Mouse (Mus musculus): Measurements from ENCODE around the gene Nr1h3. TPM values are rescaled to one million over a fixed set of nuclear protein-coding genes. Genes with fewer than 3 reads are reported as not detected.

The Nr1h3 gene
- polyA plus RNA-seq, 1 experiment = 90.0 TPM

GRCm38 (mm10) chr2:91148101-91148500, 54.5 kb downstream of the Nr1h3 start:
- no peak overlapping the region for H3K27ac ChIP-seq (ENCODE audit: insufficient read depth, low read length)

GRCm38 (mm10) chr2:91143401-91143800, 59.2 kb downstream of the Nr1h3 start:
- Histone ChIP-seq H3K27me3 (ENCODE audit: control insufficient read depth, insufficient read depth, low read length) (no peaks in the 10 kb centered on the region), H3K4me1 (ENCODE audit: control insufficient read depth, insufficient read depth, insufficient read length) (no peaks in the 10 kb centered on the region), H3K4me3 (ENCODE audit: extremely low read depth, insufficient read depth, insufficient read length) (no peak overlapping the region), H3K27ac (ENCODE audit: insufficient read depth, low read length) (no peak overlapping the region), H3K36me3 (ENCODE audit: control insufficient read depth, insufficient read depth, low read length) (peaks cover 49% of the 10 kb centered on the region)
- TF ChIP-seq CTCF (IDR thresholded peaks at IDR 0.05; ENCODE audit: extremely low read depth, insufficient read depth, insufficient read length, insufficient replicate concordance) (no peak), POLR2A (IDR thresholded peaks at IDR 0.05; ENCODE audit: low read depth, low read length) (no peak)
- WGBS = 96% methylated on average over 11 of the region's 11 CpGs
- no peak for DNase-seq (ENCODE audit: low read depth in 1 of 2, low spot score in 2 of 2)

More at GRCm38 (mm10) chr2:91148101-91148500, 54.5 kb downstream of the Nr1h3 start:
- peaks cover 36% of the 10 kb centered on the region for H3K36me3 ChIP-seq (ENCODE audit: control insufficient read depth, insufficient read depth, low read length)
- no peak overlapping the region for H3K4me3 ChIP-seq (ENCODE audit: extremely low read depth, insufficient read depth, insufficient read length)
- H3K4me1 ChIP-seq (ENCODE audit: control insufficient read depth, insufficient read depth, insufficient read length) = no peaks in the 10 kb centered on the region
- no peak for DNase-seq (ENCODE audit: low read depth in 1 of 2, low spot score in 2 of 2)
- TF ChIP-seq POLR2A (IDR thresholded peaks at IDR 0.05; ENCODE audit: low read depth, low read length) = no peak
- TF ChIP-seq CTCF (IDR thresholded peaks at IDR 0.05; ENCODE audit: extremely low read depth, insufficient read depth, insufficient read length, insufficient replicate concordance) = no peak
- H3K27me3 ChIP-seq (ENCODE audit: control insufficient read depth, insufficient read depth, low read length) = no peaks in the 10 kb centered on the region

DNA sequence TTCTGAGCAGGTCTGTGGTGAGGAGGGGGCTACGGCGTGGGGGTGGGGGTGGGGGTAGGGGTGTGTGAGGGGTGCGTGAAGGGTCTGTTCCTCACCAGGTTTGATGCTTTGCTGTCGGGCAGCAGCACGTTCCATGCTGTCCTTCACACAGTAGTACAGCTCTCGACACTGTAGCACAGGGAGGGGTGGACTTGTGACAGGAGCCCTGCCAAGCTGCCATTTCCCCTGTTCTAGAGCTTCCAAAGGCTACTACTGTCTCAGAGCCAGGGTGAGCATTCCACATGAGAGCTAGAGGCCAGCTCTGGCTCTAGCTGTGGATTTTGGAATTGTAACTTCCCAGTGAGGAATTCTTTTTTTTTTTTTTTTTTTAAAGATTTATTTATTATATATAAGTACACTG, 59.7 kb downstream of the Nr1h3 start:
- no peak for DNase-seq (ENCODE audit: low read depth in 1 of 2, low spot score in 2 of 2)
- Histone ChIP-seq H3K27ac (ENCODE audit: insufficient read depth, low read length) (no peak overlapping the region), H3K36me3 (ENCODE audit: control insufficient read depth, insufficient read depth, low read length) (peaks cover 54% of the 10 kb centered on the region), H3K4me3 (ENCODE audit: extremely low read depth, insufficient read depth, insufficient read length) (no peak overlapping the region), H3K4me1 (ENCODE audit: control insufficient read depth, insufficient read depth, insufficient read length) (no peaks in the 10 kb centered on the region; the same call in 1 of the 2 replicates), H3K27me3 (ENCODE audit: control insufficient read depth, insufficient read depth, low read length) (no peaks in the 10 kb centered on the region)
- WGBS = 87% methylated on average over 6 of the region's 6 CpGs
- TF ChIP-seq CTCF (IDR thresholded peaks at IDR 0.05; ENCODE audit: extremely low read depth, insufficient read depth, insufficient read length, insufficient replicate concordance) (no peak), POLR2A (IDR thresholded peaks at IDR 0.05; ENCODE audit: low read depth, low read length) (no peak)

DNA sequence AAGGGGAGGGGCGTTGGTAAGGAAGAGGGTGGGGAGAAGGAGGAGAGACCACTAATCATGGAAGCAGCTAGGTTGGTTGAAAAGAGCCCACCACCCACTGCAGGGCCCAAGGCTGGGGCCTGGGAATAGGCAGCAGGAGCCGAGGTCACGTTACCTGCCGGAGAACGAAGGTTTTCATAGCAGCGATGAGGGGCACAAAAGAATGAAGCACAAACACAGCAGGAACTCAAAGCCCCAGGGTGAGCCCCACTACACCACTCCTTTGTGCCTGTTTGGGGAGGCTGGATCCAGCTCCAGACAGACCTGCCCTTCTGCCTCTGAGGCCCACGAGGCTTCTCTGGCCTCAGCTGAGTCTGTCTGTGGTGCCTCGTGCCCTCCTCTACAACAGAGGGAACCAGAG, 62.9 kb downstream of the Nr1h3 start:
- TF ChIP-seq CTCF (IDR thresholded peaks at IDR 0.05; ENCODE audit: extremely low read depth, insufficient read depth, insufficient read length, insufficient replicate concordance) (no peak), POLR2A (IDR thresholded peaks at IDR 0.05; ENCODE audit: low read depth, low read length) (no peak)
- no peak overlapping the region for H3K27ac ChIP-seq (ENCODE audit: insufficient read depth, low read length)
- H3K4me3 ChIP-seq (ENCODE audit: extremely low read depth, insufficient read depth, insufficient read length) = no peak overlapping the region
- peaks cover 10% of the 10 kb centered on the region; the same call in 1 of the 2 replicates for H3K4me1 ChIP-seq (ENCODE audit: control insufficient read depth, insufficient read depth, insufficient read length)
- H3K27me3 ChIP-seq (ENCODE audit: control insufficient read depth, insufficient read depth, low read length) = no peaks in the 10 kb centered on the region
- DNase-seq (ENCODE audit: low read depth in 1 of 2, low spot score in 2 of 2) = no peak
- 95% methylated on average over 8 of the region's 8 CpGs for WGBS
- H3K36me3 ChIP-seq (ENCODE audit: control insufficient read depth, insufficient read depth, low read length) = peaks cover 53% of the 10 kb centered on the region

GRCm38 (mm10) chr2:91139311-91139710, 63.3 kb downstream of the Nr1h3 start:
- no peak for DNase-seq (ENCODE audit: low read depth in 1 of 2, low spot score in 2 of 2)
- Histone ChIP-seq H3K4me3 (ENCODE audit: extremely low read depth, insufficient read depth, insufficient read length) (no peak overlapping the region), H3K27ac (ENCODE audit: insufficient read depth, low read length) (no peak overlapping the region), H3K36me3 (ENCODE audit: control insufficient read depth, insufficient read depth, low read length) (peaks cover 50% of the 10 kb centered on the region), H3K4me1 (ENCODE audit: control insufficient read depth, insufficient read depth, insufficient read length) (peaks cover 10% of the 10 kb centered on the region; the same call in 1 of the 2 replicates), H3K27me3 (ENCODE audit: control insufficient read depth, insufficient read depth, low read length) (no peaks in the 10 kb centered on the region)
- no peak for TF ChIP-seq CTCF (IDR thresholded peaks at IDR 0.05; ENCODE audit: extremely low read depth, insufficient read depth, insufficient read length, insufficient replicate concordance)
- TF ChIP-seq POLR2A (IDR thresholded peaks at IDR 0.05; ENCODE audit: low read depth, low read length) = no peak
- 84% methylated on average over 5 of the region's 5 CpGs for WGBS

DNA sequence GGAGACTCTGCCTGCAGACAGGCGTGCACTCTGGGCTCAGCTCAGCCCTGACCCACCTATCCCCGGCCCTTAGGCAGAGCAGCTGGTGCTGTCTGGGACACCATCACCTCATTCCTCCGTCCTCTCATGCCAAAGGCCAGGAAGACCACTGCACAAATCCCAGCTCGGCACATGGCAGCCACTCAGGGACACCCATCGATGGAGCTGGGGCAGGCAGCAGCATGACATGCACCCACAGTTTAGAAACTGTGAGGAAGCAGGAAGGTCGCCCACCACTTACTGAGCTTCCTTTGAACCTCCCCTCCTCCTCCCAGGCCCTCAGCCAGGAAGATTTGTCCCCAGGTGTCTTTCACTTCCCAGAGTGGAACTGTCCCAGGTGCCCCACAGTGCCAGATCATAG, 65.2 kb downstream of the Nr1h3 start:
- WGBS = 71% methylated on average over 6 of the region's 6 CpGs
- TF ChIP-seq POLR2A (IDR thresholded peaks at IDR 0.05; ENCODE audit: low read depth, low read length) (no peak), CTCF (IDR thresholded peaks at IDR 0.05; ENCODE audit: extremely low read depth, insufficient read depth, insufficient read length, insufficient replicate concordance) (no peak)
- Histone ChIP-seq H3K27ac (ENCODE audit: insufficient read depth, low read length) (no peak overlapping the region), H3K27me3 (ENCODE audit: control insufficient read depth, insufficient read depth, low read length) (no peaks in the 10 kb centered on the region), H3K4me3 (ENCODE audit: extremely low read depth, insufficient read depth, insufficient read length) (no peak overlapping the region), H3K36me3 (ENCODE audit: control insufficient read depth, insufficient read depth, low read length) (peaks cover 35% of the 10 kb centered on the region), H3K4me1 (ENCODE audit: control insufficient read depth, insufficient read depth, insufficient read length) (peaks cover 10% of the 10 kb centered on the region; the same call in 1 of the 2 replicates)
- DNase-seq (ENCODE audit: low read depth in 1 of 2, low spot score in 2 of 2) = no peak

- no peak overlapping the region for H3K4me3 ChIP-seq (ENCODE audit: extremely low read depth, insufficient read depth, insufficient read length)
- H3K27me3 ChIP-seq (ENCODE audit: control insufficient read depth, insufficient read depth, low read length) = no peaks in the 10 kb centered on the region
- TF ChIP-seq CTCF (IDR thresholded peaks at IDR 0.05; ENCODE audit: extremely low read depth, insufficient read depth, insufficient read length, insufficient replicate concordance) = no peak
- TF ChIP-seq POLR2A (IDR thresholded peaks at IDR 0.05; ENCODE audit: low read depth, low read length) = no peak
- peaks cover 10% of the 10 kb centered on the region; the same call in 1 of the 2 replicates for H3K4me1 ChIP-seq (ENCODE audit: control insufficient read depth, insufficient read depth, insufficient read length)
- 44% methylated on average over 11 of the region's 11 CpGs for WGBS
- H3K27ac ChIP-seq (ENCODE audit: insufficient read depth, low read length) = no peak overlapping the region
- peaks cover 31% of the 10 kb centered on the region for H3K36me3 ChIP-seq (ENCODE audit: control insufficient read depth, insufficient read depth, low read length)
- no peak for DNase-seq (ENCODE audit: low read depth in 1 of 2, low spot score in 2 of 2)
These were observed 65.9 kb downstream of the Nr1h3 start for GRCm38 (mm10) chr2:91136513-91137412.

Other genes starting within 250 kb of the Nr1h3 start
- 1.3 and 1.6 TPM in 2 replicates for gene Rapsn, start 167.2 kb downstream of the Nr1h3 start, polyA plus RNA-seq (2012; rRNA removed)
- gene Psmc3, start 148.8 kb downstream of the Nr1h3 start, polyA plus RNA-seq (2012; rRNA removed) = 37.0 and 43.3 TPM in 2 replicates
- 31.3 and 35.6 TPM in 2 replicates for gene Slc39a13, start 132.4 kb downstream of the Nr1h3 start, polyA plus RNA-seq (2012; rRNA removed)
- gene Spi1, start 120.4 kb downstream of the Nr1h3 start, polyA plus RNA-seq (2012; rRNA removed) = 199 and 220 TPM in 2 replicates
- gene Mybpc3, start 84.7 kb downstream of the Nr1h3 start, polyA plus RNA-seq (2012; rRNA removed) = 0.31 and 0.50 TPM in 2 replicates
- 34.4 and 37.3 TPM in 2 replicates for gene Madd, start 19.0 kb downstream of the Nr1h3 start, polyA plus RNA-seq (2012; rRNA removed)
- 21.4 and 24.6 TPM in 2 replicates for gene Acp2, start 51 bp upstream of the Nr1h3 start, polyA plus RNA-seq (2012; rRNA removed)
- 16.2 and 18.3 TPM in 2 replicates for gene Ddb2, start 34.1 kb upstream of the Nr1h3 start, polyA plus RNA-seq (2012; rRNA removed)
- 2.2 and 3.8 TPM in 2 replicates for gene Pacsin3, start 53.1 kb upstream of the Nr1h3 start, polyA plus RNA-seq (2012; rRNA removed)
- 32.0 and 32.7 TPM in 2 replicates for gene Arfgap2, start 62.1 kb upstream of the Nr1h3 start, polyA plus RNA-seq (2012; rRNA removed)
- gene 1110051M20Rik, start 241.9 kb upstream of the Nr1h3 start, polyA plus RNA-seq (2012; rRNA removed) = 4.8 and 5.6 TPM in 2 replicates